Mouse (Mus musculus): ENCODE measurements around the gene Mpzl3. TPM values are rescaled to one million over a fixed set of nuclear protein-coding genes. Genes with fewer than 3 reads are reported as not detected.

The Mpzl3 gene
- 1.1 TPM for polyA plus RNA-seq (2015; fragmentation: Illumina TruSeq; extraction: RNeasy Lipid Tissue Mini Kit (QIAGEN cat#74804); ENCODE audit: insufficient read depth, low read depth, low replicate concordance)

DNA sequence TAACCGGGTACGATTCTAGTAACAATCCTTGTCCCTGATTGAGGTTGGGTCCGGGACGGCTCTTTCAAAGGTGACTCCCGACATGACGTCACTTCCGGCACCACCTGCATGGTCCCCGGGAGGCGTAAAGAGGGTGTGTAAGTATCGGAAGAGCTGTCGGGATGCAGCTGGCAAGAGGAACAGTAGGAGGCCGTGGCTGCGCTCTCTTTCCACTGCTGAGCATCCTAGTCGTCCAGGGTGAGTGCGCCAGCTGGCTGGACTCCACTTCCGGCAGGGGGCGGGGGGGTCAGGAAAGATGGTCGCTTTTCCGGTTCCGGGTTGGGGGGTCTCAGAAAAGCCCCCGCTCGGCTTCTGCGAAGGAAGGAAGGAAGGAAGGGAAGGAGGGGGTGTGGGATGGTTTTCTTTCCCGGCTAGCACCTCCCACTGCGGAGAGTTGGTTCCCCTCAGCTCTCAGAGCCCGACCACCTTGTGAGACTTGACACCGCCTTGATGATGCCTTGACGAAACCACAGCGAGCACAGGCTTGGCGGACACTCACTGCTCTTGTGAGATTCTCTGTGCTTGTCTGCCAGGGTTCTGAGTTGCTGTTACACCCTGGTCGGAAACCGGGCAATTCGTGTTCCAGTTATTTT, at the start of gene Mpzl3:
Mpzl3 (plus strand) TSS at position 105 of the 632 bp plus-strand sequence.

DNA sequence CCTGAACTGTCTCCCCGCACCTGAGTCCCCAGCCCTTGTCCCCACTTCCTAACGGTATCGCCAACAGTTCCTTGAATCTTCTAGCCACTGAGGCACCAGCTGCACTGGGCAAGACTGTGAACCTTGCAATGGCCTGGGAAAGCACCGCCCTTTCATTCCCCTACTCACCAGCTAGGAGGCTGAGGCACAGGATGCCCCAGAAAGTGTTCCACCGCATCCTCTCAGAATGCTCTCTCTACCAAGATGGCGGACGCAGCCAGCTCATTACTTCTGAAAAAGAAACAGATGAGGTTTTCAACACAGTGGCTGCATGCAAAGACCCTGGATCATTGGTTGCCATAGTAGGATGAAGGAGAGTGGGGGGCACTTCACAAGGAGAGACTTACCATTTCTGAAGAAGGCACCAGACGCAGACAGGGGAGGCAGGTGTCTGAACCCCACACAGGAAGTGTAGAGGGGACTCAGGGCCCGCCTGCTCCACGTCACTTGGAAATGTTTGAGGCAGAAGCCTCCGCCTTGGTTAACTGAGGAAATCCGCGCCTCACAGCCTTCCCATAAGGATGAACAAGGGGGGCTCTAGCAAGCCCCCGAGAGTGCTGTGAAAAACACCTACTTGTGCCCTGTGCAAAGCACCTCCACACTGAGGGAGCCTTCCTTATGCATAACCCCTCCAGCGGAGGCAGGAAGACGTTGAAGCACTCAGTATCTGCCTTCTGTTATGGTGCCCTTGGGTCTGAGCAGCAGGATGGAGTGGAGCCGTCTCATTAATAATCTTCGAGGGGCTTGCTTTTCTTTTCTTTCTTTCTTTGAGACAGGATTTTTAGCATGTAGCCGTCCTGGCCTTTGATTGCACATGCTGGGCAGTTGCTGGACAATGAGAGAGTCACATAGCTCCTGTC, 45.6 kb upstream of the Mpzl3 start, which contains the start of gene Cd3e:
Cd3e (minus strand) TSS at position 448 of the 899 bp plus-strand sequence.

DNA sequence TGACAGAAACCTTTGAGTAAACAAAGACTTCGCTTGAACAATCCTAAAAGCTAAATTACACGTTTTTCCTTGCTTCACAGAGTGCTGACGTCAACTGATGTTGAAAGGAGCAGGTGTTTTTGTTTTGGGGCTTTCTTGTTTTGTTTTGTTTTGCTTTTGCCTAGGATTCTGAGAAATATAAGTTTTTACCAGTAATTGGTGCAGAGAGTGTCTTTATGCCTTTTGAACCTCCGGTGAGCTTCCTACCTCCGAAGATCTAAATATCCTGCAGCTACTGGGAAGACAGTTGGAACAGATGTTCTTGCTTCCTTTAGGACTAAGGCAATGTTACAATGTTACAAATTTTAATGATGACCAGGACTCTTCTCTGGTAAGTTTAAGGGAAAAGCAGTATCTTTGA, 15.5 kb upstream of the Mpzl3 start, which contains the start of gene Mpzl2:
Mpzl2 (plus strand) TSS at position 301 of the 400 bp plus-strand sequence.

DNA sequence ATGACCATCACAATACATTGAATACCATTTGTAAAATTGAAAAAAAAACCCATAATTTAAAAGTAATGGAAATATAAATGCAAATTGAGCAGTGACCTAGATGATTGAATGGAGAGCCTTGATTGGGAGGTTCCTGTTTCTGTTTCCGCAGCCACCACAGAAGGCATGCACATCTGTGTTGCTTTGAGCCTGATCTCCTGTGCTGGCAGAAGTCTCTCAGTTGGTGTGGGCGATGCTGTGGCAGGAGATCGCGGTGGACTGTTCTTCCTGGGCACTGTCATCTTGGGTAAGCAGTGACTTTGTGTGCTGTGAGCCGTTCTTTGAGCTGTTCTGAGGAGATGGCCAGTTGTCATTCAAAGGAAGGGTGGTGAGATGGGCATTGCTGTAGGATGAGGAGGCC, 24.0 kb downstream of the Mpzl3 start, which contains the start of gene Jaml:
Jaml (plus strand) TSS at position 173 of the 400 bp plus-strand sequence.

DNA sequence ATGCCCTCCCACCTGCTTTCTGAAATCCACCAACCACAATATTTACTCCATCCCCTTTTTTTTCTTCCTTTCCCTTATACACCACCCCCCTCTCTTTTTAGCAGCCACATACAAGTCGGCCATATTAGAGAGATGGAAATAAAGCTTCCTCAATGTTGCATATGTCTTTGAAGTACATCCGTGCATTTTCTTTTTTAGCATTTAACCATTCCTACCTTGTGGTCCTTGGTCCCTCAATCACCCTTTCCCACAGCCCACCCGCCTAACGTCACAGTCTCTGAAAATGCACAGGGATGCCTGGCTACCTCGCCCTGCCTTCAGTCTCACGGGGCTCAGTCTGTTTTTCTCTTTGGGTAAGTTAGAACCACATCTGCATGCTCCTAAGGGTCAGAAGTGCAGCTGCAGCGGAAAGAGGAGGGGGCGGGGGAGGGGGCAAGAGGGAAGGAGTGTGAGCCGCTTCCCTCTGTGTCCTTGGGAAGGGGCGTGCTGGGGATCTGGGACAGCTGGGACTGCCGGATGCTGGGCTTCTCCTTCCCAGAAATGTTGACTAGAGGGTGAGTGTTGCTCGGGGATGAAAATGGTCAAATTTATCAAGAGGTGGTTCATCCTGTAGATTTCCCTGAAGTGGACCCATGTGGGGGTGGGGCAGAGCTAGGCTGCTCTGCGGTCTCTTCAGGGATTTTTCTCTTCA, 62.9 kb downstream of the Mpzl3 start, which contains the start of gene Scn2b:
Scn2b (plus strand) TSS at position 42 of the 691 bp plus-strand sequence.

Other genes with a start within 250 kb of the Mpzl3 start
- gene Kmt2a, start 173.9 kb upstream of the Mpzl3 start, polyA plus RNA-seq (2015; fragmentation: Illumina TruSeq; extraction: RNeasy Lipid Tissue Mini Kit (QIAGEN cat#74804); ENCODE audit: insufficient read depth, low read depth, low replicate concordance): 9.5 TPM
- gene Atp5l, start 134.4 kb upstream of the Mpzl3 start, polyA plus RNA-seq (2015; fragmentation: Illumina TruSeq; extraction: RNeasy Lipid Tissue Mini Kit (QIAGEN cat#74804); ENCODE audit: insufficient read depth, low read depth, low replicate concordance): 260 TPM
- 13.2 TPM for gene Ube4a, start 89.6 kb upstream of the Mpzl3 start, polyA plus RNA-seq (2015; fragmentation: Illumina TruSeq; extraction: RNeasy Lipid Tissue Mini Kit (QIAGEN cat#74804); ENCODE audit: insufficient read depth, low read depth, low replicate concordance)
- gene Cd3g, start 74.8 kb upstream of the Mpzl3 start, polyA plus RNA-seq (2015; fragmentation: Illumina TruSeq; extraction: RNeasy Lipid Tissue Mini Kit (QIAGEN cat#74804); ENCODE audit: insufficient read depth, low read depth, low replicate concordance): not detected
- 0.52 TPM for gene Cd3d, start 73.4 kb upstream of the Mpzl3 start, polyA plus RNA-seq (2015; fragmentation: Illumina TruSeq; extraction: RNeasy Lipid Tissue Mini Kit (QIAGEN cat#74804); ENCODE audit: insufficient read depth, low read depth, low replicate concordance)
- not detected for gene Cd3e, start 45.6 kb upstream of the Mpzl3 start, polyA plus RNA-seq (2015; fragmentation: Illumina TruSeq; extraction: RNeasy Lipid Tissue Mini Kit (QIAGEN cat#74804); ENCODE audit: insufficient read depth, low read depth, low replicate concordance)
- 3.2 TPM for gene Mpzl2, start 15.4 kb upstream of the Mpzl3 start, polyA plus RNA-seq (2015; fragmentation: Illumina TruSeq; extraction: RNeasy Lipid Tissue Mini Kit (QIAGEN cat#74804); ENCODE audit: insufficient read depth, low read depth, low replicate concordance)
- gene Jaml, start 24.0 kb downstream of the Mpzl3 start, polyA plus RNA-seq (2015; fragmentation: Illumina TruSeq; extraction: RNeasy Lipid Tissue Mini Kit (QIAGEN cat#74804); ENCODE audit: insufficient read depth, low read depth, low replicate concordance): 0.33 TPM
- 0.22 TPM for gene Scn2b, start 62.6 kb downstream of the Mpzl3 start, polyA plus RNA-seq (2015; fragmentation: Illumina TruSeq; extraction: RNeasy Lipid Tissue Mini Kit (QIAGEN cat#74804); ENCODE audit: insufficient read depth, low read depth, low replicate concordance)
- 1.3 TPM for gene Scn4b, start 83.2 kb downstream of the Mpzl3 start, polyA plus RNA-seq (2015; fragmentation: Illumina TruSeq; extraction: RNeasy Lipid Tissue Mini Kit (QIAGEN cat#74804); ENCODE audit: insufficient read depth, low read depth, low replicate concordance)
- not detected for gene BC049352, start 126.8 kb downstream of the Mpzl3 start, polyA plus RNA-seq (2015; fragmentation: Illumina TruSeq; extraction: RNeasy Lipid Tissue Mini Kit (QIAGEN cat#74804); ENCODE audit: insufficient read depth, low read depth, low replicate concordance)
- 5.5 TPM for gene Tmprss4, start 148.9 kb downstream of the Mpzl3 start, polyA plus RNA-seq (2015; fragmentation: Illumina TruSeq; extraction: RNeasy Lipid Tissue Mini Kit (QIAGEN cat#74804); ENCODE audit: insufficient read depth, low read depth, low replicate concordance)
- 2.0 TPM for gene Il10ra, start 214.0 kb downstream of the Mpzl3 start, polyA plus RNA-seq (2015; fragmentation: Illumina TruSeq; extraction: RNeasy Lipid Tissue Mini Kit (QIAGEN cat#74804); ENCODE audit: insufficient read depth, low read depth, low replicate concordance)